Mouse (Mus musculus) forebrain, embryonic 14.5 days (tissue): ENCODE measurements at regions not wholly inside any gene's neighbourhood (a gene's known extent, or its start where the extent isn't known, plus 50 kb on each side); places are given as distances from the start of the nearest gene placed in this dataset.

ENCODE experiments used
- ATAC-seq: fragments of 200-750 bp; cut with Nextera tagmentation; 2 replicates; pipeline ENCODE4 v1.8.0; 2017; ENCODE audit warnings: mild to moderate bottlenecking, moderate library complexity
- DNase-seq: peaks from one replicate; pipeline ENCODE4 v3.0.0-alpha.2; 2015; ENCODE audit warnings: low spot score
- H3K27ac ChIP-seq: fragments of 300-500 bp; sonication (generic); 2 replicates; pipeline ENCODE4 v1.5.1; 2014; ENCODE audit warnings: low read depth, mild to moderate bottlenecking, control low read depth, low read length, moderate library complexity
- H3K27me3 ChIP-seq: fragments of 300-500 bp; sonication (generic); replicated peaks from 2 replicates; pipeline ENCODE4 v1.6.1; 2014; ENCODE audit warnings: low read length, control low read depth, mixed read lengths; ENCODE audit not compliant: control insufficient read depth, insufficient read depth
- H3K36me3 ChIP-seq: fragments of 300-500 bp; sonication (generic); 2 replicates; pipeline ENCODE4 v1.6.1; 2014; ENCODE audit warnings: low read length, control low read depth; ENCODE audit not compliant: control insufficient read depth, insufficient read depth
- H3K4me1 ChIP-seq: fragments of 300-500 bp; sonication (generic); 2 replicates; pipeline ENCODE4 v1.6.1; 2014; ENCODE audit warnings: antibody characterized with exemption, low read length, control low read depth; ENCODE audit not compliant: control insufficient read depth, insufficient read depth
- H3K4me2 ChIP-seq: fragments of 300-500 bp; sonication (generic); 2 replicates; pipeline ENCODE4 v1.6.1; 2014; ENCODE audit warnings: mild to moderate bottlenecking, control low read depth, low read length
- H3K4me3 ChIP-seq: fragments of 300-500 bp; sonication (generic); 2 replicates; pipeline ENCODE4 v1.5.1; 2014; ENCODE audit warnings: low read depth, low read length, control low read depth
- H3K9ac ChIP-seq: fragments of 300-500 bp; sonication (generic); 2 replicates; pipeline ENCODE4 v1.6.1; 2014; ENCODE audit warnings: mild to moderate bottlenecking, low read length, control low read depth, moderate library complexity
- H3K9me3 ChIP-seq: fragments of 300-500 bp; sonication (generic); replicated peaks from 2 replicates; pipeline ENCODE4 v1.6.1; 2016; ENCODE audit warnings: low read length, control low read depth, mixed read lengths; ENCODE audit not compliant: control insufficient read depth
- WGBS: fragments of 180-500 bp; shearing (Covaris S2); extraction: QIAGEN DNeasy Blood & Tissue Kit; methylation state at CpG from one replicate; pipeline ENCODE4 v1.1.7; 2014; 5-methylcytosine and 5-hydroxymethylcytosine counted together

GRCm38 (mm10) chr14:76927245-76927806, 109.2 kb upstream of the Ccdc122 start:
- Histone ChIP-seq H3K9ac (no peak overlapping the region), H3K27ac (no peak overlapping the region), H3K9me3 (no peaks in the 10 kb centered on the region), H3K36me3 (no peaks in the 10 kb centered on the region), H3K4me1 (no peaks in the 10 kb centered on the region), H3K4me2 (no peak overlapping the region), H3K4me3 (no peak overlapping the region), H3K27me3 (no peaks in the 10 kb centered on the region)
- WGBS, result 89% methylated on average over 5 of the region's 5 CpGs
- no peak for ATAC-seq
- DNase-seq, result no peak

DNA sequence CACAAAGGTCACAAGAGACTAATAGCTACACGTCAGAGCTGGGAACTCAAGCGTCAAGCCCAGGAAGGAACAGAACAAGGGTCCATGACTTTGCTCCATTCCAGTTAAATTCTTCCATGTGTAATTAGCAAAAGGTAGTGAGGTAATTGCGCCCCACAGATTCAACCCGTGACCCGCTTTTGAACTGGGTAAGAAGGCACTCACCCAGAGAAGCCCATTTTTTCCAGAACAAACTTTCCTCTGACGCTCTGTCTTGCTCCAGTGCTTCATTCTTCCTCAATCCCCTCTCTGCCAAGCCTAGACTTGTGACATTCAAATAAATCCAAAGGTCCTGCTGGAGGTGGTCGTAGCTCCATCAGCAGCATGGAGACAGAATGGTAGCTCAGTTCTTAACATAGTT, 110.2 kb upstream of the Ccdc122 start:
- H3K4me1 ChIP-seq, result no peaks in the 10 kb centered on the region
- H3K9ac ChIP-seq, result no peak overlapping the region
- no peak overlapping the region for H3K4me3 ChIP-seq
- 88% methylated on average over 7 of the region's 7 CpGs for WGBS
- no peak for DNase-seq
- H3K36me3 ChIP-seq, result no peaks in the 10 kb centered on the region
- no peaks in the 10 kb centered on the region for H3K27me3 ChIP-seq
- no peaks in the 10 kb centered on the region for H3K9me3 ChIP-seq
- no peak overlapping the region for H3K4me2 ChIP-seq
- no peak overlapping the region for H3K27ac ChIP-seq
- ATAC-seq, result no peak

DNA sequence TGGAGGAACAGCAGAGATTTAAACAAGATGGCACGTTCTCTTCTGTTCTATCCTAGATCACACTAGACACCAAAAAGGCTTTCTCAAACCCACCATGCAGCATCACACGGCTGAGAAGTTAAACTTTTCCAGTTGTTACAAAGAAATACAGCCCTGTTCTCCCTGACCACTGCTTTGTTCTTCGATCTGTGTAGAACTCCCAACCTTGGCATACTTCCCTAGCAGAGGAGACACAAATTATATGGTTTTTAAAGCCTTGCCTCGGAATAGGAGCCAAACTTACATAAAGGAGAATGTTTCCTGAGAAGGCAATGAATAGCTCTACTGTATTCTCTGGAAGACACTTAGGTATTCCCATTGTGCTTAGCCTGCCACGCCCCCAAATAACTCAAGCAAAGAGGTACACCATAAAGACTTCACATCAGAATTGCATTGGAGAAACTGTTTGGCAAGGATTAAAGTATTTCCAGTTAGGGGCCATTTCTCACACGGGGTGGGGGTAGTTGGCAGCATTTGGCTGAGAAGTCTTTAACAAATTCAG, 114.1 kb upstream of the Ccdc122 start:
- Histone ChIP-seq H3K27me3 (no peaks in the 10 kb centered on the region), H3K9me3 (no peaks in the 10 kb centered on the region), H3K36me3 (no peaks in the 10 kb centered on the region), H3K4me3 (no peak overlapping the region), H3K4me2 (no peak overlapping the region), H3K4me1 (no peaks in the 10 kb centered on the region), H3K9ac (no peak overlapping the region), H3K27ac (no peak overlapping the region)
- ATAC-seq, result no peak
- WGBS, result 70% methylated on average over 6 of the region's 6 CpGs
- DNase-seq, result no peak

DNA sequence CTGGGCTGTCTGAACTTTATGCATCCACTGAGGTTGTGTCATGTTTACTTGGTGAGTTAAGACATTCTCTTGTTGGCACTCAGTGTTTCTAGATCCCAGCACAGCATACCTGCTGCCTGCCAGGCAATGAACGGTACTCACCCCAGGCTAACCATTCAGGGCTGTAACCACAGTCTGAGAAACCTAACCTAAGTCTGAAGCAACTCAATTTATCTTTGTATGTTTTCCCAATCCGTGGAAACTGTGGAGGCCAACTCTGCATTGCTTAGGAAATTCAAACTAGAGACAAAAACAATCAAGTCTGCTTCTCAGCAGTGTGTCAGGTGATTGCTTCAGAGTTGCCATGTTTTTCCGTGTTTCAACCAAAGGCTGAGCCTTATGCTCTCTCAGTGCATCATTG, 118.5 kb upstream of the Ccdc122 start:
- no peak for ATAC-seq
- DNase-seq, result no peak
- Histone ChIP-seq H3K27me3 (no peaks in the 10 kb centered on the region), H3K4me2 (no peak overlapping the region), H3K27ac (no peak overlapping the region), H3K4me1 (no peaks in the 10 kb centered on the region), H3K36me3 (no peaks in the 10 kb centered on the region), H3K9ac (no peak overlapping the region), H3K4me3 (no peak overlapping the region), H3K9me3 (no peaks in the 10 kb centered on the region)
- WGBS, result 92% methylated on average over 3 of the region's 3 CpGs

GRCm38 (mm10) chr14:76917139-76917929, 119.2 kb upstream of the Ccdc122 start:
- no peaks in the 10 kb centered on the region for H3K4me1 ChIP-seq
- WGBS, result 66% methylated on average over 10 of the region's 10 CpGs
- DNase-seq (peak; percentile 6), ATAC-seq (no peak)
- no peak overlapping the region for H3K4me2 ChIP-seq
- no peaks in the 10 kb centered on the region for H3K36me3 ChIP-seq
- H3K4me3 ChIP-seq, result no peak overlapping the region
- H3K9ac ChIP-seq, result no peak overlapping the region
- H3K27me3 ChIP-seq, result no peaks in the 10 kb centered on the region
- no peaks in the 10 kb centered on the region for H3K9me3 ChIP-seq
- H3K27ac ChIP-seq, result no peak overlapping the region

GRCm38 (mm10) chr14:76913850-76914249, 122.7 kb upstream of the Ccdc122 start:
- ATAC-seq (no peak), DNase-seq (no peak)
- Histone ChIP-seq H3K4me2 (no peak overlapping the region), H3K27ac (no peak overlapping the region), H3K9me3 (no peaks in the 10 kb centered on the region), H3K4me3 (no peak overlapping the region), H3K27me3 (no peaks in the 10 kb centered on the region), H3K4me1 (no peaks in the 10 kb centered on the region), H3K36me3 (no peaks in the 10 kb centered on the region), H3K9ac (no peak overlapping the region)
- WGBS, result 91% methylated on average over 3 of the region's 3 CpGs

- no peak overlapping the region for H3K4me2 ChIP-seq
- no peaks in the 10 kb centered on the region for H3K9me3 ChIP-seq
- ATAC-seq (no peak), DNase-seq (no peak)
- H3K27me3 ChIP-seq, result no peaks in the 10 kb centered on the region
- 61% methylated on average over 8 of the region's 8 CpGs for WGBS
- H3K36me3 ChIP-seq, result no peaks in the 10 kb centered on the region
- no peak overlapping the region for H3K9ac ChIP-seq
- no peak overlapping the region for H3K27ac ChIP-seq
- no peaks in the 10 kb centered on the region for H3K4me1 ChIP-seq
- H3K4me3 ChIP-seq, result no peak overlapping the region
Measured at GRCm38 (mm10) chr14:76912301-76913001, 124.1 kb upstream of the Ccdc122 start.

DNA sequence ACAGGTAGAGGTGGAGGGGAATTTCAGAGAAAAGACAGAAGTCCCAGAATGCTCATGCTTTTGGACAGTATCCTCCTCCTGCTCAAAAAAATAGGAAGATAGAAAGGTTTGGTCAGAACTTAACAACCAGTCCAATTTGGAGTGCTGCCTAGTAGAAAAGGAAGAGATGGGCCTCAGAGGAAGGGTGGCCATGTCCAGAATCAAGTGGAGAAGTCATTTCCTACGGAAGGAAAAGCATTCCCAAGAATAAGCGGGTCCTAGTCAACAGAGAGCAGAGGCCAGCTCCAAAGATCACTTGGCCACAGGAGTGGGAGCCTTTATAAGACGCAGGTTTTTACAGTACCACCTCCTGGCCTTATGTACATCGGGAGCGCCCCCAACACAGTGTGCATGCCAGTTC, 125.3 kb upstream of the Ccdc122 start:
- Histone ChIP-seq H3K9ac (no peak overlapping the region), H3K4me3 (no peak overlapping the region), H3K36me3 (no peaks in the 10 kb centered on the region), H3K4me2 (no peak overlapping the region), H3K4me1 (no peaks in the 10 kb centered on the region), H3K9me3 (no peaks in the 10 kb centered on the region), H3K27ac (no peak overlapping the region), H3K27me3 (no peaks in the 10 kb centered on the region)
- ATAC-seq (no peak), DNase-seq (no peak)
- WGBS, result 93% methylated on average over 5 of the region's 5 CpGs

- Histone ChIP-seq H3K4me3 (no peak overlapping the region), H3K4me2 (no peak overlapping the region), H3K9ac (no peak overlapping the region), H3K27ac (no peak overlapping the region), H3K9me3 (no peaks in the 10 kb centered on the region), H3K27me3 (no peaks in the 10 kb centered on the region), H3K4me1 (no peaks in the 10 kb centered on the region), H3K36me3 (no peaks in the 10 kb centered on the region)
- 95% methylated on average over 5 of the region's 5 CpGs for WGBS
- no peak for DNase-seq
- no peak for ATAC-seq
Measured at GRCm38 (mm10) chr14:76910186-76910585, 126.4 kb upstream of the Ccdc122 start.
